11 mouse cellular contexts compared by ENCODE assay signal in genomic region chr1:64970685-64971084, GRCm38 (mm10). TPM values are rescaled to one million over a fixed set of nuclear protein-coding genes. Genes with fewer than 3 reads are reported as not detected.
DNase-seq lines count a peak whose midpoint lies in the region; ATAC-seq lines count a peak whose summit lies in the region.
"Had no signal": no experiment of that assay in that cellular context is flagged by ENCODE, and none has a peak within 500 bp of the region (broad histone marks: within the 10 kb centered on the region; RNA-seq: fewer than 3 reads in every experiment).

No protein-coding gene starts in this region.

- peak; percentile 85 for DNase-seq in heart, adult 11 months
- DNase-seq in heart, adult 8-10 months (ENCODE audit: low spot score), result no peak
- peak; percentile 37 for DNase-seq in 3T3-L1 (ENCODE audit: low read depth, low spot score)
- peak; percentile 73 for DNase-seq in T-cell, adult 2 months (ENCODE audit: low spot score)
- DNase-seq in gastrocnemius, postnatal 36 days, result no peak
- no peak for DNase-seq in yolk sac, embryonic 10.5 days (ENCODE audit: low spot score)
- DNase-seq in frontal cortex, postnatal 14 days (ENCODE audit: low spot score in 2 of 2), result no peak
- DNase-seq: cerebellum, adult 9-11 months; gastrocnemius, postnatal 10 days; right cerebral cortex, postnatal 4 days had no signal

- intact Hi-C loops in gastrocnemius, postnatal 36 days (cut with DNase I), result no loop called here

- ATAC-seq in monocyte, adult 5-6 weeks (replicated peaks; ENCODE audit: insufficient number of reproducible peaks, low FRiP score, low TSS enrichment, poor library complexity, severe bottlenecking), result peak; percentile 75

RNA-seq across cellular contexts. Expression of gene Plekhm3, which starts 14.1 kb away (rescaled TPM):
- total RNA-seq in heart, adult 8-10 months (2022), result 1 to 10 TPM; 7.0 to 9.0 (median 8.1) TPM
- 34.9 to 63.1 TPM (median 38.9 TPM) in 3 replicates for total RNA-seq in monocyte, adult 5-6 weeks (2017)
- 1 to 10 TPM; 4.7 to 6.7 TPM for total RNA-seq in gastrocnemius, postnatal 36 days (2021)

Comparison
In these comparisons a context has a peak if more than half of its experiments do, and no peak if none do; other contexts are left out.
1. DNase-seq: peak in heart, adult 11 months (single experiment), 3T3-L1 (single experiment) and T-cell, adult 2 months (single experiment); none in heart, adult 8-10 months (single experiment), gastrocnemius, postnatal 36 days (0 of 2), yolk sac, embryonic 10.5 days (single experiment) and frontal cortex, postnatal 14 days (0 of 2).